8 mouse cellular contexts compared by ENCODE assay signal in the genomic region with DNA sequence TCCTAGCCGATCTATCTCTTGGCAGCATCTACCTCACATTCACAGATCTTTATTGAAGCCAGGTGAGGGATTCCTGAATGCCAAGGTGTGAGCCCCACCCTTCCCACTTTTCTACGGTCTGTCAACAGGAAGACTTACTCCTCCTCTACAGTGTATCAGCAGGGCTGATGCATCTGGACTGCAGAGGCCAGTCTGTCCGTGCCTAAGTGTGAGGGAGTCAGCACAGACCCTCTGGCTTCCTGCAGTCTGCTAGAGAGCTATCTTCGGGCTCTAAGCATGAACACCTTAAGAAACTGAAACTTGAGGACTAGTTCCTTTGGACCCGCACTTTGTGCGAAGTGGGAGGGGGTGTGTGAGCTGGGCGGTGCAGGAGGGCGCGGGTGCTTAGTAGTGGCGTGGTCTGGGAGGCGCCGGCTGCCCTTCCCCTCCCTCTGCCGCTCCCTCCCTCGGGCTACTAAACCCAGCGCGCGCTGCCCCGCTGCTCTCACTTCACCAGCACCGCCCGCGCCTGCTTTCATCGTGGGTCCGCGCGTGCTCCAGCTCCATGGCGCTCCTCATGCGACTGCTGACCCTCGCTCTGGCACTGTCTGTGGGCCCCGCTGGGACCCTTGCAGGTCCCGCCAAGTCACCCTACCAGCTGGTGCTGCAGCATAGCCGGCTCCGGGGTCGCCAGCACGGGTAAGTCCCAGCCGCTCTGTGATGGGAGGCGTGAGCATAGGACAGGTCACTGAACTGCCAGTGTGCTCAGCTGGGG. TPM values are rescaled to one million over a fixed set of nuclear protein-coding genes. Genes with fewer than 3 reads are reported as not detected.
DNase-seq lines count a peak whose midpoint lies in the region; ATAC-seq and TF ChIP-seq lines count a peak whose summit lies in the region.

A gene (plus strand): TSS at position 421 of the 754 bp plus-strand sequence.

- peak; percentile 54 for ATAC-seq in embryonic facial prominence, embryonic 12.5 days (ENCODE audit: insufficient number of reproducible peaks, insufficient read depth, low FRiP score, low TSS enrichment)
- ATAC-seq in lung, embryonic 16.5 days (ENCODE audit: low read depth) = peak; percentile 76

- no peak for DNase-seq in thymus, adult 2 months
- no peak for DNase-seq in thymus, adult 18-20 months
- DNase-seq in heart, adult 9 months (ENCODE audit: low spot score in 2 of 2) = peak; percentile 50 to 51
- DNase-seq in kidney, adult 9 months = peak; percentile 54
- no peak for DNase-seq in natural killer cell, adult 2 months (ENCODE audit: low spot score in 2 of 2)

- H3K9ac ChIP-seq in embryonic facial prominence, embryonic 12.5 days = peak within 1 kb of the TSS; percentile 67
- peak within 1 kb of the TSS; percentile 81 for H3K9ac ChIP-seq in lung, embryonic 16.5 days (ENCODE audit: low read length)

- H3K4me3 ChIP-seq in thymus, adult 2 months (ENCODE audit: control insufficient read depth, insufficient read depth, low read length) = peak within 1 kb of the TSS; percentile 16; the same call in 1 of the 2 replicates
- H3K4me3 ChIP-seq in embryonic facial prominence, embryonic 12.5 days = peak within 1 kb of the TSS; percentile 53
- peak within 1 kb of the TSS; percentile 63 for H3K4me3 ChIP-seq in lung, embryonic 16.5 days (ENCODE audit: low read length)
- peak within 1 kb of the TSS; percentile 53 for H3K4me3 ChIP-seq in olfactory bulb, adult 2 months (ENCODE audit: insufficient read depth, low read depth, low read length)

- H3K4me1 ChIP-seq in thymus, adult 2 months (replicated peaks; ENCODE audit: control insufficient read depth, insufficient read depth, low read length) = no peaks in the 10 kb centered on the region
- H3K4me1 ChIP-seq in embryonic facial prominence, embryonic 12.5 days = peaks cover 74% of the 10 kb centered on the region
- H3K4me1 ChIP-seq in lung, embryonic 16.5 days (replicated peaks; ENCODE audit: control insufficient read depth, insufficient read depth, low read length) = peaks cover 46% of the 10 kb centered on the region
- H3K4me1 ChIP-seq in olfactory bulb, adult 2 months (ENCODE audit: control insufficient read depth, insufficient read depth, low read length) = peaks cover 34% of the 10 kb centered on the region

- peak within 1 kb of the TSS; percentile 91 for H3K4me2 ChIP-seq in embryonic facial prominence, embryonic 12.5 days (replicated peaks)
- peak within 1 kb of the TSS; percentile 99 for H3K4me2 ChIP-seq in lung, embryonic 16.5 days (ENCODE audit: low read depth, low read length)

- H3K9me3 ChIP-seq in embryonic facial prominence, embryonic 12.5 days = no peaks in the 10 kb centered on the region
- no peaks in the 10 kb centered on the region for H3K9me3 ChIP-seq in lung, embryonic 16.5 days (ENCODE audit: control insufficient read depth, low read length)

- TF ChIP-seq POLR2A in thymus, adult 2 months (IDR thresholded peaks at IDR 0.05; ENCODE audit: control insufficient read depth, extremely low read depth, insufficient read depth, low read length, poor library complexity) = no peak
- no peak for TF ChIP-seq POLR2A in olfactory bulb, adult 2 months (IDR thresholded peaks at IDR 0.05; ENCODE audit: insufficient read depth, low read depth, low read length)

- no peaks in the 10 kb centered on the region for H3K36me3 ChIP-seq in thymus, adult 2 months (ENCODE audit: control insufficient read depth, insufficient read depth, low read length)
- peaks cover 4% of the 10 kb centered on the region for H3K36me3 ChIP-seq in embryonic facial prominence, embryonic 12.5 days
- no peaks in the 10 kb centered on the region for H3K36me3 ChIP-seq in lung, embryonic 16.5 days (ENCODE audit: control insufficient read depth, insufficient read depth, low read length)

- no peak within 1 kb of the TSS for H3K27ac ChIP-seq in thymus, adult 2 months (ENCODE audit: control insufficient read depth, insufficient read depth, low read length)
- H3K27ac ChIP-seq in embryonic facial prominence, embryonic 12.5 days = peak within 1 kb of the TSS; percentile 38; the same call in 1 of the 2 replicates
- H3K27ac ChIP-seq in lung, embryonic 16.5 days (ENCODE audit: low read length) = peak within 1 kb of the TSS; percentile 32; the same call in 1 of the 2 replicates
- H3K27ac ChIP-seq in olfactory bulb, adult 2 months (ENCODE audit: insufficient read depth, low read depth, low read length) = no peak within 1 kb of the TSS

- TF ChIP-seq CTCF in thymus, adult 2 months (IDR thresholded peaks at IDR 0.05; ENCODE audit: borderline replicate concordance, control insufficient read depth, extremely low read depth, insufficient read depth, low read length, poor library complexity) = no peak
- no peak for TF ChIP-seq CTCF in olfactory bulb, adult 2 months (IDR thresholded peaks at IDR 0.05; ENCODE audit: insufficient read depth, low read depth, low read length)

- WGBS in thymus, adult 2 months = 5% methylated on average over 36 of the region's 36 CpGs
- 3% methylated on average over 36 of the region's 36 CpGs for WGBS in embryonic facial prominence, embryonic 12.5 days
- WGBS in lung, embryonic 16.5 days = 3% methylated on average over 26 of the region's 36 CpGs
- 4% methylated on average over 36 of the region's 36 CpGs for WGBS in olfactory bulb, adult 2 months

- H3K27me3 ChIP-seq in thymus, adult 2 months (ENCODE audit: control insufficient read depth, insufficient read depth, low read length) = no peaks in the 10 kb centered on the region; the same call in 1 of the 2 replicates
- no peaks in the 10 kb centered on the region for H3K27me3 ChIP-seq in embryonic facial prominence, embryonic 12.5 days
- H3K27me3 ChIP-seq in lung, embryonic 16.5 days (ENCODE audit: control insufficient read depth, insufficient read depth, low read depth, low read length) = no peaks in the 10 kb centered on the region

RNA-seq across cellular contexts. Expression of the gene that starts here (rescaled TPM):
- polyA plus RNA-seq in thymus, adult 2 months (2012; rRNA removed) = 32.1 and 33.8 TPM in 2 replicates
- 120 and 121 TPM in 2 replicates for polyA plus RNA-seq in embryonic facial prominence, embryonic 12.5 days (2016; fragmentation: Nextera tagmentation; extraction: Ambion mirVana)
- polyA plus RNA-seq in lung, embryonic 16.5 days (2015; fragmentation: Nextera tagmentation; extraction: Ambion mirVana) = 175 and 183 TPM in 2 replicates
- polyA plus RNA-seq in olfactory bulb, adult 2 months (2012; ENCODE audit: insufficient read depth, insufficient read length, low replicate concordance, missing spikeins) = not detected in 2 replicates

Comparison
In these comparisons a context has a peak if more than half of its experiments do, and no peak if none do; other contexts are left out.
1. RNA of the gene that starts here (polyA plus RNA-seq): 175 to 183 TPM in lung, embryonic 16.5 days, 120 to 121 TPM in embryonic facial prominence, embryonic 12.5 days and 32.1 to 33.8 TPM in thymus, adult 2 months; not detected in olfactory bulb, adult 2 months; every median in the first group is over 10 times any median in the second.
2. DNase-seq: peak in heart, adult 9 months (2 of 2) and kidney, adult 9 months (single experiment); none in thymus, adult 2 months (single experiment), thymus, adult 18-20 months (0 of 2) and natural killer cell, adult 2 months (0 of 2).
3. H3K27ac ChIP-seq: peak in embryonic facial prominence, embryonic 12.5 days (single experiment) and lung, embryonic 16.5 days (single experiment); none in thymus, adult 2 months (single experiment) and olfactory bulb, adult 2 months (single experiment).
4. Peak in every context shown above with its lines, with median percentiles within 50 percentile points of each other: H3K4me3 ChIP-seq.